Mouse (Mus musculus) embryo, embryonic 11.5 days (tissue): ENCODE results near the gene Camkv.
A peak's percentile ranks its signal among the peaks of the same experiment; 100 is the strongest.

Experiments
- DNase-seq: peaks from one replicate; pipeline ENCODE4 v3.0.0-alpha.2; 2012; ENCODE audit warnings: low read depth, low spot score

Camkv gene

GRCm38 (mm10) chr9:107935374-107935773, at the start of gene Camkv:
Gene Camkv, plus strand, starts transcription at chr9:107935674.
- DNase-seq: no peak

- peak; percentile 70 for DNase-seq
Measured at GRCm38 (mm10) chr9:107887804-107888266, 47.6 kb upstream of the Camkv start, which contains the start of gene Mon1a. Gene Mon1a, plus strand, starts transcription at chr9:107888151.

GRCm38 (mm10) chr9:107888267-107888850, 47.1 kb upstream of the Camkv start:
- no peak for DNase-seq

- DNase-seq: no peak
Measured at GRCm38 (mm10) chr9:107890260-107890659, 45.2 kb upstream of the Camkv start.

GRCm38 (mm10) chr9:107891023-107891422, 44.5 kb upstream of the Camkv start:
- DNase-seq: no peak

GRCm38 (mm10) chr9:107898563-107898962, 36.9 kb upstream of the Camkv start:
- no peak for DNase-seq

- DNase-seq: no peak
Measured at GRCm38 (mm10) chr9:107899855-107900254, 35.6 kb upstream of the Camkv start.

GRCm38 (mm10) chr9:107900840-107901626, 34.4 kb upstream of the Camkv start:
- peak; percentile 72 for DNase-seq

GRCm38 (mm10) chr9:107901627-107901914, 33.9 kb upstream of the Camkv start:
- no peak for DNase-seq

- DNase-seq: peak; percentile 79
Measured at GRCm38 (mm10) chr9:107904726-107905125, 30.7 kb upstream of the Camkv start.

- DNase-seq: peak; percentile 59
Measured at GRCm38 (mm10) chr9:107906252-107906966, 29.1 kb upstream of the Camkv start, which contains the start of gene Mst1r. Gene Mst1r, plus strand, starts transcription at chr9:107906873.

GRCm38 (mm10) chr9:107906967-107907800, 28.3 kb upstream of the Camkv start:
- DNase-seq: no peak

- DNase-seq: no peak
Measured at GRCm38 (mm10) chr9:107907801-107908120, 27.7 kb upstream of the Camkv start.

- no peak for DNase-seq
Measured at GRCm38 (mm10) chr9:107908410-107909158, 26.9 kb upstream of the Camkv start.

- no peak for DNase-seq
Measured at GRCm38 (mm10) chr9:107910025-107910769, 25.3 kb upstream of the Camkv start.

- no peak for DNase-seq
Measured at GRCm38 (mm10) chr9:107914764-107915420, 20.6 kb upstream of the Camkv start.

- DNase-seq: no peak
Measured at GRCm38 (mm10) chr9:107917895-107918608, 17.4 kb upstream of the Camkv start.

- DNase-seq: no peak
Measured at GRCm38 (mm10) chr9:107918884-107919283, 16.6 kb upstream of the Camkv start.

GRCm38 (mm10) chr9:107919441-107919840, 16.0 kb upstream of the Camkv start:
- no peak for DNase-seq
